32 mouse cellular contexts compared by ENCODE assay signal in genomic region chr6:65538022-65538652, GRCm38 (mm10). TPM values are rescaled to one million over a fixed set of nuclear protein-coding genes. Genes with fewer than 3 reads are reported as not detected.
DNase-seq lines count a peak whose midpoint lies in the region; ATAC-seq and TF ChIP-seq lines count a peak whose summit lies in the region.
"Had no signal": no experiment of that assay in that cellular context is flagged by ENCODE, and none has a peak within 500 bp of the region (broad histone marks: within the 10 kb centered on the region; RNA-seq: fewer than 3 reads in every experiment).

No protein-coding gene starts in this region.

- no peak for DNase-seq in hindbrain, embryonic 14.5 days (ENCODE audit: low spot score)
- peak; percentile 3 for DNase-seq in retina, embryonic 14.5 days (ENCODE audit: low spot score)
- no peak for DNase-seq in retina, postnatal 1 day
- no peak for DNase-seq in hindbrain, postnatal 0 days (ENCODE audit: low spot score)
- no peak for DNase-seq in forebrain, embryonic 11.5 days (ENCODE audit: low spot score)
- no peak for DNase-seq in right cerebral cortex, postnatal 36 days (ENCODE audit: low spot score in 2 of 2)
- DNase-seq: adrenal gland, postnatal 14 days; cerebellum, adult 11-12 months; cerebellum, adult 9-11 months; embryo, embryonic 11 days; gastrocnemius, postnatal 10 days; heart, postnatal 14 days; kidney, postnatal 14 days; layer of hippocampus, adult 9-11 months; liver, embryonic 13.5 days; lung, adult 18-20 months; lung, postnatal 4 days; right cerebral cortex, adult 18-20 months; thymus, adult 2 months; thymus, postnatal 4 days had no signal

- H3K36me3 ChIP-seq in hindbrain, embryonic 12.5 days, result no peaks in the 10 kb centered on the region
- no peaks in the 10 kb centered on the region for H3K36me3 ChIP-seq in hindbrain, embryonic 14.5 days (replicated peaks; ENCODE audit: control insufficient read depth, insufficient read depth)
- no peaks in the 10 kb centered on the region for H3K36me3 ChIP-seq in hindbrain, postnatal 0 days (ENCODE audit: insufficient read depth, low read length)
- H3K36me3 ChIP-seq in forebrain, embryonic 11.5 days (ENCODE audit: control insufficient read depth, insufficient read depth, low read length), result no peaks in the 10 kb centered on the region
- H3K36me3 ChIP-seq: embryonic facial prominence, embryonic 12.5 days; G1E; hindbrain, embryonic 15.5 days; limb, embryonic 10.5 days; limb, embryonic 15.5 days; liver, embryonic 13.5 days; neural tube, embryonic 15.5 days had no signal

- H3K4me1 ChIP-seq in hindbrain, embryonic 12.5 days, result peaks cover 5% of the 10 kb centered on the region; the same call in 1 of the 2 replicates
- H3K4me1 ChIP-seq in hindbrain, embryonic 14.5 days (replicated peaks; ENCODE audit: control insufficient read depth, insufficient read depth, low read length), result no peaks in the 10 kb centered on the region
- H3K4me1 ChIP-seq in hindbrain, postnatal 0 days (ENCODE audit: insufficient read depth, low read length), result no peaks in the 10 kb centered on the region
- H3K4me1 ChIP-seq in forebrain, embryonic 11.5 days (replicated peaks; ENCODE audit: control insufficient read depth, insufficient read depth, low read length), result no peaks in the 10 kb centered on the region
- H3K4me1 ChIP-seq: hindbrain, embryonic 15.5 days; liver, embryonic 13.5 days; neural tube, embryonic 15.5 days had no signal

- peak; percentile 73 for ATAC-seq in hindbrain, embryonic 12.5 days (ENCODE audit: low FRiP score)
- no peak; the same call in 1 of the 2 replicates for ATAC-seq in hindbrain, embryonic 14.5 days (ENCODE audit: low FRiP score)
- peak; percentile 59 for ATAC-seq in hindbrain, postnatal 0 days
- ATAC-seq in forebrain, embryonic 11.5 days (replicated peaks; ENCODE audit: low FRiP score), result no peak
- ATAC-seq: intestine, postnatal 0 days; lung, postnatal 0 days had no signal

- H3K4me2 ChIP-seq in hindbrain, embryonic 12.5 days (replicated peaks), result no peak overlapping the region
- H3K4me2 ChIP-seq in hindbrain, embryonic 14.5 days (replicated peaks), result no peak overlapping the region
- H3K4me2 ChIP-seq in hindbrain, postnatal 0 days (ENCODE audit: low read depth, low read length), result no peak overlapping the region
- no peak overlapping the region for H3K4me2 ChIP-seq in forebrain, embryonic 11.5 days (ENCODE audit: low read depth, low read length, severe bottlenecking)
- H3K4me2 ChIP-seq: embryonic facial prominence, embryonic 12.5 days; hindbrain, embryonic 15.5 days; limb, embryonic 15.5 days; liver, embryonic 13.5 days; neural tube, embryonic 15.5 days had no signal

- H3K27me3 ChIP-seq in hindbrain, embryonic 12.5 days, result no peaks in the 10 kb centered on the region
- H3K27me3 ChIP-seq in hindbrain, embryonic 14.5 days (ENCODE audit: control insufficient read depth, insufficient read depth, low read length), result no peaks in the 10 kb centered on the region
- H3K27me3 ChIP-seq in hindbrain, postnatal 0 days (ENCODE audit: insufficient read depth, low read length), result no peaks in the 10 kb centered on the region
- no peaks in the 10 kb centered on the region for H3K27me3 ChIP-seq in forebrain, embryonic 11.5 days (ENCODE audit: control insufficient read depth, insufficient read depth, low read length)
- H3K27me3 ChIP-seq: embryonic facial prominence, embryonic 12.5 days; hindbrain, embryonic 15.5 days; limb, embryonic 15.5 days; liver, embryonic 13.5 days; megakaryocyte, embryonic 14.5 days; neural tube, embryonic 15.5 days had no signal

- TF ChIP-seq CTCF in hindbrain, postnatal 0 days (IDR thresholded peaks at IDR 0.05; ENCODE audit: low read depth), result no peak

- no peak overlapping the region for H3K27ac ChIP-seq in hindbrain, embryonic 12.5 days
- H3K27ac ChIP-seq in hindbrain, embryonic 14.5 days, result no peak overlapping the region
- H3K27ac ChIP-seq in hindbrain, postnatal 0 days, result no peak overlapping the region
- H3K27ac ChIP-seq in forebrain, embryonic 11.5 days (ENCODE audit: low read depth, low read length), result no peak overlapping the region
- H3K27ac ChIP-seq: embryonic facial prominence, embryonic 12.5 days; hindbrain, embryonic 15.5 days; limb, embryonic 10.5 days; limb, embryonic 15.5 days; liver, embryonic 13.5 days; neural tube, embryonic 15.5 days had no signal

- H3K9ac ChIP-seq in hindbrain, embryonic 12.5 days, result no peak overlapping the region
- no peak overlapping the region for H3K9ac ChIP-seq in hindbrain, embryonic 14.5 days
- H3K9ac ChIP-seq in hindbrain, postnatal 0 days (replicated peaks; ENCODE audit: low read length), result no peak overlapping the region
- no peak overlapping the region for H3K9ac ChIP-seq in forebrain, embryonic 11.5 days (ENCODE audit: low read length)
- H3K9ac ChIP-seq: embryonic facial prominence, embryonic 12.5 days; hindbrain, embryonic 15.5 days; limb, embryonic 15.5 days; liver, embryonic 13.5 days; neural tube, embryonic 15.5 days had no signal

- H3K4me3 ChIP-seq in hindbrain, embryonic 12.5 days, result no peak overlapping the region
- no peak overlapping the region for H3K4me3 ChIP-seq in hindbrain, embryonic 14.5 days (replicated peaks; ENCODE audit: low read length)
- no peak overlapping the region for H3K4me3 ChIP-seq in hindbrain, postnatal 0 days (ENCODE audit: low read length)
- no peak overlapping the region for H3K4me3 ChIP-seq in forebrain, embryonic 11.5 days (ENCODE audit: low read depth, low read length)
- H3K4me3 ChIP-seq: embryonic facial prominence, embryonic 12.5 days; hindbrain, embryonic 15.5 days; limb, embryonic 10.5 days; limb, embryonic 15.5 days; liver, embryonic 13.5 days; megakaryocyte, embryonic 14.5 days; neural tube, embryonic 15.5 days had no signal

- 65% methylated on average over 9 of the region's 9 CpGs for WGBS in hindbrain, embryonic 12.5 days
- WGBS in hindbrain, embryonic 14.5 days, result 62% methylated on average over 9 of the region's 9 CpGs
- WGBS in hindbrain, postnatal 0 days, result 54% methylated on average over 9 of the region's 9 CpGs
- 80% methylated on average over 9 of the region's 9 CpGs for WGBS in forebrain, embryonic 11.5 days

- H3K9me3 ChIP-seq in hindbrain, embryonic 12.5 days (replicated peaks), result no peaks in the 10 kb centered on the region
- no peaks in the 10 kb centered on the region for H3K9me3 ChIP-seq in hindbrain, embryonic 14.5 days (ENCODE audit: control insufficient read depth, low read length)
- no peaks in the 10 kb centered on the region for H3K9me3 ChIP-seq in hindbrain, postnatal 0 days (ENCODE audit: low read length)
- H3K9me3 ChIP-seq in forebrain, embryonic 11.5 days (ENCODE audit: control insufficient read depth, low read length), result no peaks in the 10 kb centered on the region
- H3K9me3 ChIP-seq: embryonic facial prominence, embryonic 12.5 days; G1E; hindbrain, embryonic 15.5 days; limb, embryonic 10.5 days; limb, embryonic 15.5 days; liver, embryonic 13.5 days; megakaryocyte, embryonic 14.5 days; neural tube, embryonic 15.5 days had no signal

RNA-seq across cellular contexts. Expression of gene Tnip3, which starts 13.0 kb away (rescaled TPM):
- polyA plus RNA-seq in hindbrain, embryonic 12.5 days (2016; fragmentation: Nextera tagmentation; extraction: Ambion mirVana), result not detected in 2 replicates
- polyA plus RNA-seq in hindbrain, embryonic 14.5 days (2014; fragmentation: Nextera tagmentation; extraction: Ambion mirVana), result not detected in 2 replicates
- total RNA-seq in hindbrain, postnatal 0 days (2014; rRNA removed), result not detected in 2 replicates
- not detected in 2 replicates for polyA plus RNA-seq in hindbrain, postnatal 0 days (2015; fragmentation: Nextera tagmentation; extraction: Ambion mirVana)
- polyA plus RNA-seq in forebrain, embryonic 11.5 days (2014; fragmentation: Nextera tagmentation; extraction: Ambion mirVana), result 0.17 TPM in 1 of 2 replicates, not detected in the other
- total RNA-seq: left cerebral cortex, postnatal 10 days had no signal
- polyA plus RNA-seq: embryonic facial prominence, embryonic 12.5 days; G1E; hindbrain, embryonic 15.5 days; kidney, embryonic 14.5 days; limb, embryonic 10.5 days; neural tube, embryonic 15.5 days had no signal

Comparison
In these comparisons a context has a peak if more than half of its experiments do, and no peak if none do; other contexts are left out.
1. ATAC-seq: peak in hindbrain, embryonic 12.5 days (single experiment) and hindbrain, postnatal 0 days (single experiment); none in hindbrain, embryonic 14.5 days (single experiment) and forebrain, embryonic 11.5 days (single experiment).